Mouse (Mus musculus) naive thymus-derived CD4-positive, alpha-beta T cell, adult 2 months (primary cell): ENCODE measurements around the gene Nfya.
"Not testable (repeated sequence)": the region's sequence is repeated elsewhere in the genome, so short reads cannot be mapped to it uniquely, and the experiment has no call there.

Source experiments
- DNase-seq: peaks from one replicate; pipeline ENCODE4 v3.0.0-alpha.2; 2011; ENCODE audit warnings: low read depth

The Nfya gene

DNA sequence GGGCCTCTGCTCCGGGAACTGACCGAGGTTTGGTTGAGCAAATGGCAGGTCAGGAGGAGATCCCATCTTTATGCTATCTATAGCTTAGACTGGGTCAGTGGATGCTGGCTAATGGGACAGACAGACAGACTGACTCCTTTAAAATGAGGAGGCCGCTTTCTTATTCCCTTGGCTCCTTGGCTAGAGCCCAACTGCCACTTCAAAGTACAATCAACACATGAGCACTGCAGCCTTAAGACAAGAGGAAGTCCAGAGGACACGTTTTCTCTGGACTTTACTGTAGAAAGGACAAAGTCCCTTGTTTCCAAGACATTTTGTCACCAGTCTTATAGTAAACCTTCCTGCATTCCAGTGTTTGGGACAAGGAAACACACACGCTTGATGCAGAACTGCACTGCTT, 18.3 kb downstream of the Nfya start:
- DNase-seq = no peak

DNA sequence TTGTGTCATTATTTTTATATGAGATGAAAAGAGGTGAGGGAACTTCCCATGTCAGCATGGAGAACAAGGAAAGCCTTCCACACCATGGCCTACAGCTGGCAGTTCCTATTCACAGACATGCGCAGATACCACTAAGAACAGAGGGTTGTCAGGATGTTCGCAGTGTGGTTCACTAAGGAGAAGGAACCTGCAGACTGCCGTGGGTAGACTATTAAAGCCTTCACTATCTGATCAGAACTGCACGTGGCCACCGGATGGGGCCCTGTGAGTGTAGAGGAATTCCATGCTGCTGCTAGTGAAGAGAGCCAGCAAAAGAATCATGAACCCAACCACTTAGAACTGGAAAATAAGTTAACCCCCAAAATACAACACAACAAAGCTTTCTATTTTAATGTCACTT, 20.3 kb downstream of the Nfya start:
- no peak for DNase-seq

DNA sequence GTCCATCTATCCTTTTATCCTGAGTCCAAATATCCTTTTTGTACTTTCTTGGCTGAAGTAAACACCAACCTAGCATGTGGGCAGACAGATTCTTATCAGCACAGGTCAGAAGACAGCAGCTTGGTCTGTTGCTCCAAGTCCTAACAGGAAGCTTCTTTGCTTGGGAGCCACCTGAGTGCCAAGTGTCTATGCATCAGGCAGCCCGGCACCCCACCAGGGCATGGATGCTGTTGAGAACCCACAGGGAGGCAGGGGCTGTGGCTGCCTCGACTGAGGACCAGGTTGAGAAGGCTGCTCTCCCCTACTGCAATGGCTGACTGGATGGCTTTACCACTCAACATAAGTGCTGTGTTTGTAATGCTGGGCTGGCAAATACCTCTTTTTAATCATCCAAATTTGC, 21.0 kb downstream of the Nfya start:
- no peak for DNase-seq

DNA sequence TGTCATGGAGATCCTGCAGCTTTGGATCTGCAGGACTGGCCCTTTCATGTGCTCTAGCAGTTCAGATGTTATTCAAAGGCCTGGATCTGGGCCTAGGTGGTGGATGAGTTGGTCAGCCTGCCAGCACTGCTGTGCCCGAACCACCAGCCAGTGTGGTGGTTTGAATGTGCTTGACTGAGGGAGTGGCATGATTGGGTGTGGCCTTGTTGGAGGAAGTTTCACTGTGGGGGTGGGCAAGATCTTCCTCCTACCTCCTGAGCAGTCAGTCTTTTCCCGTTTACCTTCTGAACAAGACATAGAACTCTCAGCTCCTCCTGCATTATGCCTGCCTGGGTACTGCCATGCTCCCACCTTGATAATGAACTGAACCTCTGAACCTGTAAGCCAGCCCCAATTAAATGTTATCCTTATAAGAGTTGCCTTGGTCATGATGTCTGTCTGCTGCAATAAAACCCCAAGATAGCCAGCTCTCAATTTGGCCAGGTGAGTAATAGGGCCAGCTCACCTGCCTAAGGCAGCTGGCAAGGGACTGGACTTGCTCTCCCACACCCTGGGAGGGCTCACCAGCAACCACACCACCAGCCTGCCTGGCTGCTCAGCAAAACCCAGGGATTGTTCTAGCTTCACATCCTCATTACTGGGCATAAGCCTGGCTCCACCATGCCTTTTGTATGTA, 23.8 kb downstream of the Nfya start:
- DNase-seq = no peak

DNA sequence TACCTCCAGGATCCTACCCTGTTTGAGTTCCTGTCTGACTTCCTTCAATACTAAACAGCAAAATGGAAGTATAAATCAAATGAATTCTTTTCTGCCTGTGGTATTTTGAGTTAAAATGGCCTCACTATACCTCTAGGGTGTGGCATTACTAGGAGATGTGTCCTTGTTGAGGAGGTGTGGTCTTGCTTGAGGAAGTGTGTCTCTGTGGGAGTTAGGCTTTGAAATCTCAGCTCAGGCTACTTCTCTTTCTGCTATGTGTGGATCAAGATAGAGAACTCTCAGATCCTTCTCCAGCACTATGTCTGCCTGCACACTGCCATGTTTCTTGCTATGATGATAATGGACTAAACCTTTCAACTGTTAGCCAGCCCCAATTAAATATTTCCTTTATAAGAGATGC, 30.7 kb downstream of the Nfya start:
- DNase-seq = no peak

DNA sequence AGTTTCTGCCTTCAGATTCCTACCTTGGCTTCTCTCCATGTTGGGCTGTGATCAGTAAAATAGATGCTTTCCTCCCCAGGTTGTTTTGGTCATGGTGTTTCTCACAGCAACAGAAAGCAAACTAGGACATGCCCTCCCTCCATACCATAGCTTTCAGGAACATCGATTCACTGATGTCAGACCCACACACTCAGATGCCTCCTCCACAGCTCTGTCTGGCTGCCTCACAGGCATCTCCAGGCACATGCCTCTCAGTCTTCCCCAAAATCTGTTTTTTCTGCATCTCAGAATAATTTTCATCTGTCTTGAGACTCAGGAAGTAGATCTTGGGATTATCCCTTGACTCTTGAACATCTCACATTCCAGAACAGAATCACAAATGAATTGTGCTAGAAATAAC, 33.6 kb downstream of the Nfya start:
- DNase-seq = no peak

DNA sequence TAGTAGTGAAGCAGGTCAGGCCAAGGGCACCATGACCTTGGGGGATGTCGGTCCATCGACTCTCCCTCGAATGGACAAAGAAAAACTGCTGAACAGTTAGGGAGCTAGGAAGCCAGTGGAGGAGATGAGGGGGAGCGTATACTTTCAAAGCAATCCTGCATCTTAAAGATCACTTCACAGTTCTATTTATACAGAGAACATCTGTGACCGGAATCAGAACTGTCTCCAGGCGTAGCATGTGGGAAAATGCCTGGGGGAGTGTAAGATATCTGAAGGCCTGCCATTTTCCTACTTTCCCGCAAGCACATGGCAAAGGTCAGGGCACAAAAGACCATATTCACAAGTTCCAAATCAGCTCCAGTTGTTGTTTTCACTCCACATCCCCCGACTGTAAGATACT, 36.7 kb downstream of the Nfya start:
- DNase-seq = no peak

DNA sequence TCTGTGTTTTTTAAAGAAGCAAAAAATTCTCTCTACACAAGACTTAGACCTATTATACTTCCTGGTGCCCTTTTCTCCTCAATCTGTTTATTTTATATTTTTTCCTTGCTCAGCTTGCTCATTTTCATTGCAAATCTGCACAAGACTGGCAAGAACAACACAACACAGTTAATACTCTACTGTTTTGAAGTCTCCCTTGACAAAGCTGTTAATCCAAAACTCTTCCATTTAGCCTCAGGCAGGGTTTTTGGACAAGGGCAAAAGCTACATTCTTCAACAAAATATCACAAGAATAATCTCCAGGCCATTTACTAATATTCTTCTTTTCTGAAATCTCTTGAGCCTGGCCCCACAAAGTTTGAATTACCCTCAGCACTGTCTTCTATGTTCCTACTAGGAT, 38.1 kb downstream of the Nfya start:
- no peak for DNase-seq

DNA sequence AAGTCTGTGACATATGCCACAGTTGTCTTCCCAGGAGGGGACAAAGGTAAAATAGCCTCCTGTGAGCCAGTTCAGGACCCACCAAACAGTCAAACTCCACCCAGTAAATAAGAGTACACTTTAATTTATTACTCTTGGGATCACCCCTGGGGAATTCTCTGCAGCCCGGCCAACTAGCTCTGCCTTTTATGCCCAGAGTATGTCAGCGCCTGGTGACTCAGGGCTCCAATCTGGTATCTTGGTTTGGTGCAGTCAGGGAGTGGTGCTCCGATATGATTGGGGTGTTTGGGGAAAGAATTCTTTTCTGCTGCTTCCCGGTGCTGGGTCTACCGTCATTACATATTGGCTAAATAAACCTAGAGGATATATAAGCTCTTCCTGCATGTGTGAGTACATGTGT, 42.9 kb downstream of the Nfya start:
- DNase-seq = no peak

DNA sequence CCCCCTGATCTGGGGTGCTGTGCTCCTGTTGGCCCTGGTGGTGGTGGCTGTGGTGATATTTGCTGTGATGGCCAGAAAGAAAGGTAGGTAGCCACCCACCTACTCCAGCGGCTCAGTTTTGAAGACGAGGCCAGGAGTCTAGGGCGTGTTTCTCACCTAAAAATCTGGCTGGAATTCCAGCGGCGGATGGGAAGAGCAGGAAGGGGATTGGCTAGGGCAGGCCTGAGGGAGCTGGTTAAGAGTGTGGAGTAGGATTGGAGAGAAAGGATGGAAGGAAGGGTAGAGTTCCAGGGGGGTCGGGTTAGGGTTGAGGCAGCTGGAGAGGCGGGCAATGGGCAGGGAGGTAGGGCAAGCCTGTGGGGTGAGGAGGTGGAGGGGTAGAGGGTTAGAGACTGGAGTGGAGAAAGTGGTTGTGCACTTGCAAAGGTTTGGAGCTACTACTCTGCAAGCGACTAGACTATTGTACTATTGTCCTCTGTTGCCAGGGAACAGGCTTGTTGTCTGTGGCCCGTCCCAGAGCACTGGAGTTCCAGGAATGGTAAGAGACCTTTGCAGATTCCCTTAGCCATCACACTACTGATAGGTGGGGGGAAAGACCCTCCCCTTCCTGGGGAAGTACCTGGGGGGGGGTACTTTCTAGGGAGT, 44.1 kb downstream of the Nfya start:
- no peak for DNase-seq

DNA sequence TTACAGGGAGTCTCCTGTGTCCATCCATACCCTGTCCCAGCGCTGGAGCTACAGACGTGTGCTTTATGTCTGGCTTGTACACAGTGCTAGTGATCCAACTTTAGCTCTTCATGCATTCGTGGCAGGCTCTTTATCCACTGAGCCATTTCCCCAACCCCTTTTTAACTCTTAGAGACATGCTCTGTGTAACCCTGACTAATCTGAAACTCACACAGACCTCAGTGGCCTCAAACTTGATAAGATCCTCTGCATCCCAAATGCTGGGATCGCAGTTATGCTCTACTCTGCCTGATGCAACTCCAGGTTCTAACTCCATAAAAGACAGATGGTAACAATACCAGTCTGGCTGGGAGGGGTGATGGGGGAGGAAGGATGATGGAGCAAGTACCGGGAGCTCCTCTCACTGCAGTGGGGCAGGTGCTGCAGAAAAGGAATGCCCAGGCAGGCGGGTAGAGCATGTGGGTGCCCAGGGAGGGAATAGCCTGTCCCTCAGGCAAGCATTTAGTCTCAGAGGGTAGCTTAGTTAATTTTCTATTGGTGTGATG, 46.2 kb downstream of the Nfya start:
- no peak for DNase-seq

DNA sequence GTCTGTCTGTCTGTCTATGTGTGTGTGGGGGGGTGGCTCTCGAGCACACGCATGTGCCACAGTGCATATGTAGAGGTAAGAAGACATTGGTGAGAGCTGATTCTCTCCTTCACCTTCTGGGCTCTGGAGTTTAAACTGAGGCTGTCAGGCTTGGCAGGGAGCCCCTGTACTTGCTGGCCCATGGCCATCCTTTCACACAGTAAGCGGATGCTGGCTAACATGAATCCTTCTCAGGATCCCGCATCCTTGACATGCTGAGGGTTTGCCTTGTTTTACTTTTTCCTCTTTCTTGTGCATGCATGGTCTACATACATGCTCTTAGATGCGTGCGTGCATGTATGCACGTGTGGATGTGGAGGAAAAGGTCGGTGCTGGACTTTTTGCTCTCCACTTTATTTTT, 46.7 kb downstream of the Nfya start:
- no peak for DNase-seq

DNA sequence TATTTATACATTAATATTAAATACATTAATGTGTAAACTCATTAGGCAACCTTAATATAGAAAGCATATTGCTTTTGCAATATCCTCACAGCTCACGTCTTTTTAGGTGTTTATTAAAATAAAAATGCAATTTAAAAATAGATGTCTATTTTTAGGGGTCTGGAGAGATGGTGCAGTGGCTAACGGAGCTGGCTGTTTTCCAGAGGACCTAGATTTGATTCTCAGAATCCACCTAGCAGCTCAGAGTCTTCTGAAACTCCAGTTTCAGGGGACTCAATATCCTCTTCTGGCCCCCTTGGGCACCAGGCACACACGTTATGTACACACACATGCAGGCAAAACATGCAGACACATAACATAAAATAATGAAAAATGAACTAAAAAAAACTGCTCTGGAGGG, 47.4 kb downstream of the Nfya start:
- no peak for DNase-seq

DNA sequence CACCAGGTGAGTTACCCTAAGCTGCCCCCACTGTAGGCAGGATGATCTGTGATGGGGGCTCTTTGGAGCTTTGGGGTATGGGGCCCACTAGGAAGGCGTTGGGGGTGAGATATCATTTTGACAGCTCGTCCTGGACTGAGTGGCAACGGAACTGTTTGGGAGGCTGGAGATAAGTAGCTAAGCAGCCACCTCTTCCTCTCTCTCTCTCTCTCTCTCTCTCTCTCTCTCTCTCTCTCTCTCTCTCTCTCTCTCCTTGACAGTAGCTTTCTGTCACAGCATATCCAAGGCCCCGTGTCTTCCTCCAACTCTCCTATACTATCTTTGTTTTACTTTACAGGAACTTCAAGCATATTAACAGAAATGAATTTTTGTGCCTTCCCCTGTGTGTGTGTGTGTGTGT, 49.2 kb downstream of the Nfya start:
- no peak for DNase-seq

DNA sequence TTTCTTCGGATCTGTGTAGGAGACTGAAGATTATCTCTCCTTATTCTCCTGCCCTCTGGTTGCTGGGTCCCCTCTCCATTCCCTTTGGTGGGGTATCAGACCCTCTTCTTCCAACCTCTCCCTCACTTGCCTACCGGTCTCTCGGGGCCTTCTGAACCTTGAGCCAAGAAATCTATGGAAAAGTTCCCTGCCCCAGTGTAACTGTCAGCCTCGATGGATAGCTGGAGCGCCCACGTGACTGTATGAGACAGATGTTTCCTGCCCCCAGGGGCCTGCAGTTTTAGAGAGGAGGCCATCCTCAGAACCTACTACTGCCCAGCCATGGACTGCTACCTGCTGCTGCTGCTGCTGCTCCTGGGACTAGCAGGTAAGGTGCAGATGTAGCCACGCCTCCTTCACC, 50.1 kb downstream of the Nfya start, which contains the start of gene Treml1:
Gene Treml1 (plus strand): TSS at position 301 of the 400 bp plus-strand sequence.
- no peak for DNase-seq

DNA sequence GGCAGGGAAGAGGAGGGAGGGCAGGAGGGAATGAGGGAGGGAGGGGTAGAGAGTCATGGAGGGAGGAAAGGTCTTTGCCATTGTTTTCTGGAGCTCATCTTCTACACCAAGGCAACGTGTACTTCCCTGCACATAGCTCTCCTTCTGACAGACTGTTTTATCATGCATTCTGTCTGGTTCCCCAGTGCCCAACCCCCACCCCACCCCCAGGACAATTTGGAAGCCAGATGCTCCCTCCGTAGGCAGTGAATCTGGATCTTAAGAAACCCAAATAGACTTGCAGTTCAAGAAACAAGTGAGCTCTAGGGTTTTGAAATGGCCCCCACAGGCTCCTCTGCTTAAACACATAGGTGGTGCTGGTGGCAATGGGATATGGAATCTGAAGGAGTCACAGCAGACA, 51.8 kb downstream of the Nfya start:
- DNase-seq = no peak

DNA sequence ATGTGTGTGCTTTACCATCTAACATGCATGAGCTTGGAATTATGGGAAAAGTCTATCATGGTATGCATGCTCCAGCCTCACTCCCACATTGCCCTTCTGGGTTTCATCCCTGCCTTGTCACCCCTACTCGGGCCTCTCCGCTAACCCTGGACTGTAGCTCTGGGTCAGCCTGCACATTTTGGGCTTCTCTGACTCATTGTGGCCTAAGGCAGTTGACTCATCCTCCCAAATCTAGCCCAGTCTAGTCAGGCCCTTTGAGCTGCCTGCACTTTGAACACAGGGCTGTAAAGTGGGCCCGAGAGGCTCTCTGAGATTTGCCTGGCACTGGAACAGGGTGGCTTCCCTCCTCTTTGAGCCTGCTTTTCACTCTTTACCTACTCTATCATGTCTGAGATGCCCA, 53.9 kb downstream of the Nfya start:
- no peak for DNase-seq

DNA sequence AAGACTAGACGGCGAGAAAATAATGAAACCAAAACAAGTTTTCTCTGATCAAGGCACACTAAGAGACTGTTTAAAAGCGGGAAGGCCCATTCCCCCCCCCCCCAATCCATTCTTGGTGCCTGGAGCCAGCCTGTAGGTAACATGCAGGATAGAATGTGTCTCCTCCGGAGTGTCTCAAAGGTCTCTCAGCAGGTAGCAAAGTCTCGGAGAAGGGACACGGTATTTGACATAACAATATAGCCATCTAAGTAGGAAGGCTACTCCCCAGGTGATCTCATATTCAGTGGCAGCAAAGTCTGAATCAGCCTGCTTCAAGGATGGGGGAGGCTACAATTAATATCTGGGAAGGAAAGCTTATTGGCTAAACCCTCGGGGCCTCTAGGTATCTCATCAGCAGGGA, 56.7 kb downstream of the Nfya start:
- not testable (repeated sequence) for DNase-seq

DNA sequence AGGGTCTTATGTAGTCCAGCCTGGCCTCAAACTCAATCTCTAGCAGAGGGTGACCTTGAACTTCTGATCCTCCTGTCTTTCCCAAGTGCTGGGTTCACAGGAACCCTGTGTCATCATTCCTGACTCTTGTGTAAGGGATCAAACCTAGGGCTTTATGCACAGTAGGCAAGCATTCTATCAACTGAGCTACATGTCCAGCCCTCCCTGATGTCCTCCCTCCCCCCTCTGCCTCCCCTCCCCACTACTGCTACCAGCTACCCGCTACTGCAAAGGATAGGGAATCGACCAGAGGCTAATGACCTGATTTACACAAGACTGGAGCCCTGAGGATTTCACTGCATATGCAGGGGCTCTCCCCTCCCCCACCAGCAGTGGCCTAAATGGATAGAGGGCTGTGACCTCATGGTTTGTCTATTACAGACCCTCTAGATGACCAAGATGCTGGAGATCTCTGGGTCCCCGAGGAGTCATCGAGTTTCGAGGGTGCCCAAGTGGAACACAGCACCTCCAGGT, 59.0 kb downstream of the Nfya start:
- no peak for DNase-seq

DNA sequence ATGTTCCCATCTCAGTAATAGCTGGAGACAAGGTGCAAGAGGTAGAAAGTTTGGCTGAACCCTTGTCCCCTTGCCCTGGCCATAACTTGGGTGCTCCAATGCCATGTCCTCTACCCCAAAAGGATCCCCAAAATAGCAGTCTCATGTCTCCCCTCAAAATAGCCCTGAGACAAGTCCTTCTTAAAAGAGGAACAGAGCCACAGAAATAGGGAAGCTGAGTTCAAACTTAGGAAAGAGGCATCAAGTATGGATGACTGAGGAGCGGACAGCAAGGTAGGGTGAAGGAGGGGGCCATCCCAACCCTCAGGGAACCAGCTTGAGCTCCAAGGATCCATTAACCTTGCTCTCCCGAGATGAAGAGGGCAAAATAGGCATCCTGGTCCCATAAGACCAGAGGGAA, 62.4 kb downstream of the Nfya start:
- DNase-seq = no peak

DNA sequence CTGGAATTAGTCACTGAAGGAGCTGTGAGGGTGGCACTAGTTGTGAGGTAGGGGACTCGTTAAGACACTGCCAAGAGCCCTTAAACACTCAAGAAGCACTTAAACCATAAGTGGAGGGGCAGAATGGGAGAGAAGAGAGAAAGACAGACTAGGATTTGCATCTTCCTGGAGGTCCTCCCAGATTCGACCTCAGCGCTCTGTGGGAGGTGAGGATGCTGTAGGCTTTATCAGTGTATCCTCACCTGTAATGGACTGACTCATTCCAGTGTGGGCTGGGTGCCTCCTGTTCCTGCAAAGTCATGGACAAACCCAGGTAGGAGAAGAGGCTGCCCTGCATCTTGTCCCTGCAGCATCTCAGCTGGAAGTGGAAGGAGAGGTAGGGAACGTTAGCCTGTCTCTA, 62.9 kb downstream of the Nfya start:
- DNase-seq = no peak

DNA sequence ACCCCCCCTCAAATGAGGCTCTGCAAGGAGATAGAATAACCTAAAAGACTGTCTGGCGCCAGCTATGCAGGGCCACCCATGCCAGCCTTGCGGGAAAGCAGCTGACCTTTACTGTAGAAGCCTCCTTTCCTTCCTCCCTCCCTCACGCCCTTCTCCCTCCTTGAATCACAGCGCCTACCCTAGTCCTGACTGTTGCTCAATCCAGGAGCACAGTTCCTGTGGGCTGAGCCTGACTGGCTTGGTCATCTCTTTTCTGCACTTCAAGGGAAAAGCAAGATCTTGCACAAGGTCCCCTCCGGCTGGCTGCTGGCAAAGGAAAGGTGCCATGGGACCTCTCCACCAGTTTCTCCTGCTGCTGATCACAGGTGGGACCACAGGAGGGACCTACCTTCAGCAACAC, 63.5 kb downstream of the Nfya start, which contains the start of gene Trem2:
Gene Trem2 (plus strand): TSS at position 171 of the 400 bp plus-strand sequence.
- DNase-seq = no peak

DNA sequence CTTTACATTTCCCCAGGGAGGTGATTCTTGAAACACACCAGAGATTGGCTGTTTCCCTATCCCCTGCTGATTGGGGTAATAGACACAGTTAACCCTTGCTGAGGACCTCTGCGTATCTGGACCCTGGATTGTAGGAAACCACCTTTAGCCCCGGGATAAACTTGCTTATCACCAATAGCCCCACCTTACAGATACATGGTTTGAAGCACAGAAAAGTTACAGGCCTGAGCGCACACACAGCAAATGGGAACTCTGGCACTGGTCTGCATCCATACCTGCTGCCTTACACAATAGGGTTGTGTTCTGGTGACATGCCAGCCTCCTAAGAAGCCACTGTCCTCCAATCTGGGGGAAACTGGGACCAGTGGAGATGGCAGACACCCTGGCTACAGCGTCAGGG, 63.9 kb downstream of the Nfya start:
- DNase-seq = no peak

DNA sequence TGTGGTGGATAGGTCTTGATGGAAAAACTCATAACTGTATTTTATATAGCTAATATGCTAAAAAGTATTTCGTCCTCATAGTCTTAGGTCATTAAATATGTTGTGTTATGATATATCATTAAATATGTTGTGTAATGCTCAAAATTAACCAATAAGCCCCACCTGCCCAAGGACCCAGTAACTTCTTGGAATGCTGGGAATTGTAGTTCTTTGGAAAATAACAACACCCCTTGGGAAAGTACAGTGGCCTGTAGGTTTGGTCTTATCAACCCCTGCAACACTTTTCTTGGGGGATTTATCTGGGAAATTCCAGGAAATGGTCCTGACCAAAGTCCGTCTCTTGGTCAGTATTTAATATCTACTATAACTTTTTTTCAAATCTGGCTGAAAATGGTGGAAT, 66.6 kb downstream of the Nfya start:
- no peak for DNase-seq
